28 mouse cellular contexts compared by ENCODE assay signal in the genomic region with DNA sequence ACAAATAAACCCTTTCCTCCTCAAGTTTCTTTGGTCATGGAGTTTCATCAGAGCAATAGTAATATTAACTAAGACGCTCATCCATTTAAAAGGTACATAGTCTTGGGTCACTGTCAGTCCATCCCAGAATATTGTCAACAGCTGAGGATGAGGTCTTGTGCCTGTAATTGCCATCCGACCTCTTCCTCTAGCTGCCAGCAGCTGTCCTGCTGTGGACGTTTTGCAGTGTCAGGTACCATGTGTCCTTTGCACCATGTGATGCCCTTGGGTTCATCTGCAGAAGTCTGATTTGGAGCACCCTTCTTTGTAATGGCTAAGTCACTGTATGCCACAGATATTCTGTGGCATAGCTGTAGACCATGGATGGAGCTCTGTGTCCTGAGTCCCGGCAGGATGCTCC.
"Had no signal": no experiment of that assay in that cellular context is flagged by ENCODE, and none has a peak within 500 bp of the region (broad histone marks: within the 10 kb centered on the region; RNA-seq: fewer than 3 reads in every experiment).

No protein-coding gene starts in this region.

- ATAC-seq: forebrain, embryonic 13.5 days; forebrain, embryonic 14.5 days; forebrain, embryonic 15.5 days; forebrain, embryonic 16.5 days had no signal

- H3K36me3 ChIP-seq: embryonic facial prominence, embryonic 10.5 days; embryonic facial prominence, embryonic 12.5 days; embryonic facial prominence, embryonic 13.5 days; embryonic facial prominence, embryonic 15.5 days; forebrain, embryonic 10.5 days; forebrain, embryonic 12.5 days; forebrain, embryonic 15.5 days had no signal

- H3K27me3 ChIP-seq: embryonic facial prominence, embryonic 12.5 days; embryonic facial prominence, embryonic 13.5 days; embryonic facial prominence, embryonic 15.5 days; forebrain, embryonic 12.5 days; forebrain, embryonic 13.5 days; forebrain, embryonic 15.5 days had no signal

- DNase-seq: cerebellum, adult 2 months; cerebellum, adult 8-10 months; cerebellum, adult 9-10 months; cerebellum, adult 9-11 months; cerebellum, postnatal 10 days; cerebellum, postnatal 14 days; cerebellum, postnatal 25 days; cerebellum, postnatal 36 days; embryo, embryonic 11 days; gastrocnemius, adult 2 months; gastrocnemius, postnatal 10 days; gastrocnemius, postnatal 14 days; gastrocnemius, postnatal 25 days; gastrocnemius, postnatal 36 days; heart, adult 11 months; heart, adult 18-20 months; heart, adult 2 months had no signal

- H3K9me3 ChIP-seq: embryonic facial prominence, embryonic 10.5 days; embryonic facial prominence, embryonic 12.5 days; embryonic facial prominence, embryonic 13.5 days; embryonic facial prominence, embryonic 15.5 days; forebrain, embryonic 10.5 days; forebrain, embryonic 12.5 days; forebrain, embryonic 13.5 days; forebrain, embryonic 15.5 days had no signal

- H3K27ac ChIP-seq: embryonic facial prominence, embryonic 10.5 days; embryonic facial prominence, embryonic 12.5 days; embryonic facial prominence, embryonic 13.5 days; embryonic facial prominence, embryonic 15.5 days; forebrain, embryonic 10.5 days; forebrain, embryonic 12.5 days; forebrain, embryonic 13.5 days; forebrain, embryonic 15.5 days; gastrocnemius, adult 2 months; heart, adult 2 months had no signal

- H3K4me3 ChIP-seq: embryonic facial prominence, embryonic 10.5 days; embryonic facial prominence, embryonic 12.5 days; embryonic facial prominence, embryonic 13.5 days; embryonic facial prominence, embryonic 15.5 days; erythroblast, embryonic 14.5 days; forebrain, embryonic 10.5 days; forebrain, embryonic 12.5 days; forebrain, embryonic 13.5 days; forebrain, embryonic 15.5 days; gastrocnemius, adult 2 months; heart, adult 2 months had no signal

- H3K4me2 ChIP-seq: embryonic facial prominence, embryonic 12.5 days; embryonic facial prominence, embryonic 13.5 days; embryonic facial prominence, embryonic 15.5 days; forebrain, embryonic 12.5 days; forebrain, embryonic 13.5 days; forebrain, embryonic 15.5 days had no signal

- H3K9ac ChIP-seq: embryonic facial prominence, embryonic 12.5 days; embryonic facial prominence, embryonic 13.5 days; embryonic facial prominence, embryonic 15.5 days; forebrain, embryonic 12.5 days; forebrain, embryonic 13.5 days; forebrain, embryonic 15.5 days had no signal

- H3K4me1 ChIP-seq: embryonic facial prominence, embryonic 10.5 days; embryonic facial prominence, embryonic 12.5 days; embryonic facial prominence, embryonic 13.5 days; embryonic facial prominence, embryonic 15.5 days; forebrain, embryonic 10.5 days; forebrain, embryonic 12.5 days; forebrain, embryonic 13.5 days; forebrain, embryonic 15.5 days had no signal
